Mouse (Mus musculus) stomach, embryonic 16.5 days (tissue): Measurements from ENCODE around the gene Tuba1b. TPM values are rescaled to one million over a fixed set of nuclear protein-coding genes. Genes with fewer than 3 reads are reported as not detected.

Experiments used
- ATAC-seq: fragments of 200-750 bp; cut with Nextera tagmentation; 2 replicates; pipeline ENCODE4 v1.8.0; 2017; ENCODE audit warnings: moderate number of reproducible peaks, moderate TSS enrichment; ENCODE audit not compliant: insufficient read depth, low FRiP score
- H3K27ac ChIP-seq: fragments of 300-500 bp; sonication (generic); 2 replicates; pipeline ENCODE4 v1.5.1; 2014; ENCODE audit warnings: low read length
- H3K27me3 ChIP-seq: fragments of 300-500 bp; sonication (generic); 2 replicates; pipeline ENCODE4 v1.6.1; 2014; ENCODE audit warnings: low read length, control low read depth, mixed read lengths; ENCODE audit not compliant: control insufficient read depth, insufficient read depth
- H3K36me3 ChIP-seq: fragments of 300-500 bp; sonication (generic); 2 replicates; pipeline ENCODE4 v1.6.1; 2014; ENCODE audit warnings: low read length; ENCODE audit not compliant: control insufficient read depth, insufficient read depth
- H3K4me1 ChIP-seq: fragments of 300-500 bp; sonication (generic); 2 replicates; pipeline ENCODE4 v1.6.1; 2014; ENCODE audit warnings: low read length, control low read depth, mixed read lengths; ENCODE audit not compliant: control insufficient read depth, insufficient read depth
- H3K4me2 ChIP-seq: fragments of 300-500 bp; sonication (generic); 2 replicates; pipeline ENCODE4 v1.6.1; 2014; ENCODE audit warnings: low read depth, low read length, mixed read lengths
- H3K4me3 ChIP-seq: fragments of 300-500 bp; sonication (generic); replicated peaks from 2 replicates; pipeline ENCODE4 v1.5.1; 2014; ENCODE audit warnings: mild to moderate bottlenecking, low read length
- H3K9ac ChIP-seq: fragments of 300-500 bp; sonication (generic); 2 replicates; pipeline ENCODE4 v1.6.1; 2014; ENCODE audit warnings: low read length
- H3K9me3 ChIP-seq: fragments of 300-500 bp; sonication (generic); replicated peaks from 2 replicates; pipeline ENCODE4 v1.6.1; 2016; ENCODE audit warnings: low read length, control low read depth; ENCODE audit not compliant: control insufficient read depth
- WGBS: fragments of 180-500 bp; shearing (Covaris S2); extraction: QIAGEN DNeasy Blood & Tissue Kit; methylation state at CpG from one replicate; pipeline ENCODE4 v1.1.7; 2014; 5-methylcytosine and 5-hydroxymethylcytosine counted together
- polyA plus RNA-seq: library from polyadenylated mRNA; unstranded; fragments of >200 nt; fragmentation: Nextera tagmentation; extraction: Ambion mirVana; gene quantifications from 2 replicates; pipeline ENCODE4 v1.2.1, GENCODE M21; 2015

Tuba1b gene
- polyA plus RNA-seq, 1 experiment from 2014 or later: 1,202 TPM

GRCm38 (mm10) chr15:98886667-98887387 lies 47.5 kb downstream of the Tuba1b start:
- Histone ChIP-seq H3K4me1 (peaks cover 8% of the 10 kb centered on the region; the same call in 1 of the 2 replicates), H3K36me3 (no peaks in the 10 kb centered on the region), H3K9ac (no peak overlapping the region), H3K27me3 (peaks cover 7% of the 10 kb centered on the region; the same call in 1 of the 2 replicates), H3K4me2 (no peak overlapping the region), H3K9me3 (no peaks in the 10 kb centered on the region), H3K27ac (no peak overlapping the region), H3K4me3 (no peak overlapping the region)
- ATAC-seq: no peak
- whole genome bisulfite sequencing: 49% methylated on average over 8 of the region's 8 CpGs

- Histone ChIP-seq H3K9ac (no peak overlapping the region), H3K4me3 (no peak overlapping the region), H3K36me3 (no peaks in the 10 kb centered on the region), H3K27ac (no peak overlapping the region), H3K4me1 (peaks cover 8% of the 10 kb centered on the region; the same call in 1 of the 2 replicates), H3K9me3 (no peaks in the 10 kb centered on the region), H3K27me3 (no peaks in the 10 kb centered on the region), H3K4me2 (no peak overlapping the region)
- WGBS: 52% methylated on average over 1 of the region's 1 CpGs
- no peak for ATAC-seq
These were observed 50.3 kb downstream of the Tuba1b start for GRCm38 (mm10) chr15:98884106-98884505.

- no peaks in the 10 kb centered on the region for H3K9me3 ChIP-seq
- H3K27ac ChIP-seq: no peak overlapping the region
- no peak overlapping the region for H3K4me3 ChIP-seq
- H3K4me1 ChIP-seq: peaks cover 8% of the 10 kb centered on the region; the same call in 1 of the 2 replicates
- H3K4me2 ChIP-seq: no peak overlapping the region
- no peak for ATAC-seq
- H3K9ac ChIP-seq: no peak overlapping the region
- no peaks in the 10 kb centered on the region for H3K27me3 ChIP-seq
- no peaks in the 10 kb centered on the region for H3K36me3 ChIP-seq
These were observed 50.7 kb downstream of the Tuba1b start for GRCm38 (mm10) chr15:98883661-98884060.

- Histone ChIP-seq H3K4me1 (peaks cover 8% of the 10 kb centered on the region; the same call in 1 of the 2 replicates), H3K4me3 (peak overlapping the region; percentile 82), H3K27me3 (no peaks in the 10 kb centered on the region), H3K36me3 (no peaks in the 10 kb centered on the region), H3K27ac (no peak overlapping the region), H3K9ac (peak overlapping the region; percentile 57), H3K9me3 (no peaks in the 10 kb centered on the region), H3K4me2 (peak overlapping the region; percentile 88)
- ATAC-seq: 0 out of 2 replicates have a peak, but pooled peaks have one; percentile 4
- WGBS: 10% methylated on average over 5 of the region's 5 CpGs
These were observed 52.7 kb downstream of the Tuba1b start for GRCm38 (mm10) chr15:98881656-98882008.

Other genes with a start within 250 kb of the Tuba1b start
- gene Ccdc65, start 226.4 kb downstream of the Tuba1b start, polyA plus RNA-seq: 1.5 and 1.7 TPM in 2 replicates
- 130 TPM in 2 replicates for gene Fkbp11, start 206.4 kb downstream of the Tuba1b start, polyA plus RNA-seq
- 38.0 and 38.9 TPM in 2 replicates for gene Arf3, start 171.4 kb downstream of the Tuba1b start, polyA plus RNA-seq
- 0.14 TPM in 1 of 2 replicates, not detected in the other for gene Wnt10b, start 156.4 kb downstream of the Tuba1b start, polyA plus RNA-seq
- gene Wnt1, start 144.7 kb downstream of the Tuba1b start, polyA plus RNA-seq: not detected in 2 replicates
- not detected in 2 replicates for gene Ddn, start 125.1 kb downstream of the Tuba1b start, polyA plus RNA-seq
- gene Prkag1, start 103.0 kb downstream of the Tuba1b start, polyA plus RNA-seq: 85.4 and 86.4 TPM in 2 replicates
- 10.1 and 11.4 TPM in 2 replicates for gene Kmt2d, start 63.4 kb downstream of the Tuba1b start, polyA plus RNA-seq
- 8.2 and 9.8 TPM in 2 replicates for gene Rhebl1, start 40.0 kb downstream of the Tuba1b start, polyA plus RNA-seq
- 0.84 and 1.1 TPM in 2 replicates for gene Dhh, start 36.0 kb downstream of the Tuba1b start, polyA plus RNA-seq
- gene Lmbr1l, start 16.3 kb downstream of the Tuba1b start, polyA plus RNA-seq: 14.8 and 18.3 TPM in 2 replicates
- gene Gm49450, start 19.0 kb upstream of the Tuba1b start, polyA plus RNA-seq: not detected in 2 replicates
- gene Tuba1a, start 19.1 kb upstream of the Tuba1b start, polyA plus RNA-seq: 1,001 and 1,036 TPM in 2 replicates
- 196 and 209 TPM in 2 replicates for gene Tuba1c, start 95.3 kb upstream of the Tuba1b start, polyA plus RNA-seq
- gene Prph, start 120.6 kb upstream of the Tuba1b start, polyA plus RNA-seq: 24.4 and 25.4 TPM in 2 replicates
- gene Troap, start 140.0 kb upstream of the Tuba1b start, polyA plus RNA-seq: 25.6 and 26.4 TPM in 2 replicates
- not detected in 2 replicates for gene C1ql4, start 153.3 kb upstream of the Tuba1b start, polyA plus RNA-seq
- 14.1 TPM in 2 replicates for gene Dnajc22, start 158.6 kb upstream of the Tuba1b start, polyA plus RNA-seq
- gene Spats2, start 191.4 kb upstream of the Tuba1b start, polyA plus RNA-seq: 18.3 and 20.2 TPM in 2 replicates